Mouse (Mus musculus): ENCODE results near the gene Cct4. TPM values are rescaled to one million over a fixed set of nuclear protein-coding genes. Genes with fewer than 3 reads are reported as not detected.

Gene Cct4
- total RNA-seq, 2 experiments from 2014 or later = 131 to 132 TPM

- intact Hi-C loops (cut with DNase I) = loop anchor here (10.0 kb wide), 1 partner anchor 467 kb away; the partner anchor contains the start of gene Tmem17
- DNase-seq = peak in 1 of 2 experiments; percentile 15
Observed at GRCm38 (mm10) chr11:22981543-22981950, 8.8 kb upstream of the Cct4 start.

GRCm38 (mm10) chr11:22981984-22982757 lies 8.1 kb upstream of the Cct4 start, which contains the start of the genes Gm28048 and Commd1:
Gene Gm28048 (minus strand): TSS chr11:22982090.
Gene Commd1 (minus strand): TSS chr11:22982382.
- intact Hi-C loops (cut with DNase I) = loop anchor here (10.0 kb wide), 1 partner anchor 467 kb away; the partner anchor contains the start of gene Tmem17
- DNase-seq = peak; percentile 98 to 99

GRCm38 (mm10) chr11:22982846-22983245 lies 7.5 kb upstream of the Cct4 start:
- intact Hi-C loops (cut with DNase I) = loop anchor here (10.0 kb wide), 1 partner anchor 468 kb away; the partner anchor contains the start of gene Tmem17
- DNase-seq = no peak

- intact Hi-C loops (cut with DNase I) = loop anchor here (5.0 to 10.0 kb wide), 2 partner anchors 471 to 582 kb away; partner anchors contain the start of gene Tmem17
Observed at GRCm38 (mm10) chr11:22985510-22985909, 4.8 kb upstream of the Cct4 start.

GRCm38 (mm10) chr11:22987357-22987756 lies 3.0 kb upstream of the Cct4 start:
- intact Hi-C loops (cut with DNase I) = loop anchor here (1.0 to 10.0 kb wide), 3 partner anchors 285 to 580 kb away; partner anchors contain the start of gene Tmem17
- DNase-seq = peak; percentile 29 to 50

More at GRCm38 (mm10) chr11:22985510-22985909, 4.8 kb upstream of the Cct4 start:
- DNase-seq = no peak

GRCm38 (mm10) chr11:22989786-22990185 lies 533 bp upstream of the Cct4 start:
- intact Hi-C loops (cut with DNase I) = loop anchor here (2.0 to 10.0 kb wide), 5 partner anchors 78 to 578 kb away; partner anchors contain the start of genes Ahsa2 and Tmem17

GRCm38 (mm10) chr11:22991218-22991835 lies 1.0 kb downstream of the Cct4 start:
- intact Hi-C loops (cut with DNase I) = loop anchor here (5.0 to 10.0 kb wide), 2 partner anchors 76 to 503 kb away; partner anchors contain the start of gene Ahsa2

More at GRCm38 (mm10) chr11:22989786-22990185, 533 bp upstream of the Cct4 start:
- DNase-seq = no peak

GRCm38 (mm10) chr11:22994271-22994670 lies 4.0 kb downstream of the Cct4 start:
- intact Hi-C loops (cut with DNase I) = loop anchor here (5.0 to 10.0 kb wide), 2 partner anchors 73 to 501 kb away; partner anchors contain the start of gene Ahsa2
- DNase-seq = no peak

More at GRCm38 (mm10) chr11:22991218-22991835, 1.0 kb downstream of the Cct4 start:
- no peak for DNase-seq

- DNase-seq = no peak
- intact Hi-C loops (cut with DNase I) = loop anchor here (10.0 kb wide), 1 partner anchor 499 kb away; the partner anchor contains the start of gene Ahsa2
Observed at GRCm38 (mm10) chr11:22995461-22995860, 5.1 kb downstream of the Cct4 start.

- intact Hi-C loops (cut with DNase I) = loop anchor here (10.0 kb wide), 1 partner anchor 496 kb away; the partner anchor contains the start of gene Ahsa2
Observed at GRCm38 (mm10) chr11:22998308-22998707, 8.0 kb downstream of the Cct4 start.

GRCm38 (mm10) chr11:23005276-23005675 lies 15.0 kb downstream of the Cct4 start:
- DNase-seq = no peak
- intact Hi-C loops (cut with DNase I) = loop anchor here (5.0 kb wide), 2 partner anchors 137 to 267 kb away; no protein-coding TSS in a partner anchor

More at GRCm38 (mm10) chr11:22998308-22998707, 8.0 kb downstream of the Cct4 start:
- DNase-seq = no peak

GRCm38 (mm10) chr11:23007166-23007480 lies 16.8 kb downstream of the Cct4 start:
- DNase-seq = no peak
- intact Hi-C loops (cut with DNase I) = loop anchor here (2.0 to 5.0 kb wide), 3 partner anchors 14 to 265 kb away; no protein-coding TSS in a partner anchor

- peak; percentile 72 to 80 for DNase-seq
- intact Hi-C loops (cut with DNase I) = loop anchor here (1.0 to 5.0 kb wide), 4 partner anchors 15 to 265 kb away; no protein-coding TSS in a partner anchor
Observed at GRCm38 (mm10) chr11:23007481-23008180, 17.3 kb downstream of the Cct4 start, which contains the start of gene Fam161a. Gene Fam161a (plus strand): TSS chr11:23007531.

GRCm38 (mm10) chr11:23008181-23008823 lies 18.0 kb downstream of the Cct4 start:
- peak; percentile 79 to 84 for DNase-seq
- intact Hi-C loops (cut with DNase I) = loop anchor here (1.0 to 5.0 kb wide), 3 partner anchors 59 to 264 kb away; no protein-coding TSS in a partner anchor

- intact Hi-C loops (cut with DNase I) = loop anchor here (1.0 to 5.0 kb wide), 3 partner anchors 58 to 263 kb away; no protein-coding TSS in a partner anchor
- no peak for DNase-seq
Observed at GRCm38 (mm10) chr11:23008824-23009200, 18.5 kb downstream of the Cct4 start.

GRCm38 (mm10) chr11:23013096-23013495 lies 22.8 kb downstream of the Cct4 start:
- DNase-seq = no peak
- intact Hi-C loops (cut with DNase I) = no loop called here

- intact Hi-C loops (cut with DNase I) = no loop called here
- DNase-seq = no peak
Observed at GRCm38 (mm10) chr11:23013580-23014294, 23.4 kb downstream of the Cct4 start.

- intact Hi-C loops (cut with DNase I) = no loop called here
- DNase-seq = no peak
Observed at GRCm38 (mm10) chr11:23014996-23015395, 24.7 kb downstream of the Cct4 start.
